In genomic region chr13:73469257-73469967, GRCm38 (mm10) we compare ENCODE assay signal across 8 mouse cellular contexts. TPM values are rescaled to one million over a fixed set of nuclear protein-coding genes. Genes with fewer than 3 reads are reported as not detected.
DNase-seq lines count a peak whose midpoint lies in the region; ATAC-seq and TF ChIP-seq lines count a peak whose summit lies in the region.

No protein-coding gene starts in this region.

- H3K27ac ChIP-seq in spleen, adult 2 months (ENCODE audit: insufficient read depth, low read length), result peak overlapping the region; percentile 65
- H3K27ac ChIP-seq in midbrain, embryonic 11.5 days (ENCODE audit: low read depth, low read length), result no peak overlapping the region
- no peak overlapping the region for H3K27ac ChIP-seq in kidney, adult 2 months (ENCODE audit: insufficient read depth, low read depth, low read length)

- H3K9me3 ChIP-seq in midbrain, embryonic 11.5 days (ENCODE audit: control insufficient read depth, low read length), result no peaks in the 10 kb centered on the region

- H3K9ac ChIP-seq in midbrain, embryonic 11.5 days (ENCODE audit: low read length), result peak overlapping the region; percentile 95; the same call in 1 of the 2 replicates

- no peak for ATAC-seq in cerebellum, adult (ENCODE audit: insufficient number of reproducible peaks, low FRiP score, low TSS enrichment)
- ATAC-seq in midbrain, embryonic 11.5 days (ENCODE audit: low FRiP score), result no peak

- TF ChIP-seq CTCF in spleen, adult 2 months (IDR thresholded peaks at IDR 0.05; ENCODE audit: extremely low read depth, insufficient read depth, insufficient read length, insufficient replicate concordance), result no peak
- TF ChIP-seq CTCF in kidney, adult 2 months (conservative IDR thresholded peaks at IDR 0.05; ENCODE audit: insufficient read depth, insufficient read length, low read depth, low read length), result no peak

- H3K36me3 ChIP-seq in spleen, adult 2 months (ENCODE audit: control insufficient read depth, insufficient read depth, low read length), result no peaks in the 10 kb centered on the region
- H3K36me3 ChIP-seq in midbrain, embryonic 11.5 days (ENCODE audit: control insufficient read depth, insufficient read depth, low read length), result no peaks in the 10 kb centered on the region
- no peaks in the 10 kb centered on the region for H3K36me3 ChIP-seq in kidney, adult 2 months (ENCODE audit: control insufficient read depth, insufficient read depth, low read length)

- no peak for TF ChIP-seq POLR2A in spleen, adult 2 months (IDR thresholded peaks at IDR 0.05; ENCODE audit: low read depth, low read length)
- TF ChIP-seq POLR2A in kidney, adult 2 months (IDR thresholded peaks at IDR 0.05; ENCODE audit: low read depth, low read length), result no peak

- 25% methylated on average over 9 of the region's 9 CpGs for WGBS in spleen, adult 2 months
- WGBS in midbrain, embryonic 11.5 days, result 70% methylated on average over 9 of the region's 9 CpGs
- WGBS in kidney, adult 2 months, result 52% methylated on average over 9 of the region's 9 CpGs

- no peaks in the 10 kb centered on the region for H3K27me3 ChIP-seq in spleen, adult 2 months (ENCODE audit: control insufficient read depth, insufficient read depth, low read length)
- H3K27me3 ChIP-seq in midbrain, embryonic 11.5 days (ENCODE audit: control insufficient read depth, insufficient read depth, low read length), result no peaks in the 10 kb centered on the region
- no peaks in the 10 kb centered on the region for H3K27me3 ChIP-seq in kidney, adult 2 months (replicated peaks; ENCODE audit: control insufficient read depth, insufficient read depth, low read length)

- H3K4me1 ChIP-seq in spleen, adult 2 months (ENCODE audit: control insufficient read depth, insufficient read depth, insufficient read length), result peaks cover 26% of the 10 kb centered on the region; the same call in 1 of the 2 replicates
- H3K4me1 ChIP-seq in midbrain, embryonic 11.5 days (ENCODE audit: control insufficient read depth, insufficient read depth, low read length), result peaks cover 17% of the 10 kb centered on the region
- no peaks in the 10 kb centered on the region for H3K4me1 ChIP-seq in kidney, adult 2 months (ENCODE audit: control insufficient read depth, insufficient read depth, low read length)

- H3K4me2 ChIP-seq in midbrain, embryonic 11.5 days, result peak overlapping the region; percentile 18

- H3K4me3 ChIP-seq in spleen, adult 2 months (ENCODE audit: extremely low read depth, insufficient read depth, insufficient read length), result no peak overlapping the region
- no peak overlapping the region for H3K4me3 ChIP-seq in midbrain, embryonic 11.5 days (ENCODE audit: low read depth, low read length)
- H3K4me3 ChIP-seq in kidney, adult 2 months (ENCODE audit: insufficient read depth, low read depth, low read length), result no peak overlapping the region

- peak; percentile 8 for DNase-seq in cerebellum, adult 8-10 months
- peak in 1 of 2 experiments; percentile 35 for DNase-seq in spleen, adult 2 months (ENCODE audit: low read depth in 1 of 2, low spot score in 2 of 2)
- DNase-seq in spleen, postnatal 14 days (ENCODE audit: low spot score in 2 of 2), result no peak
- DNase-seq in midbrain, embryonic 11.5 days (ENCODE audit: low spot score, missing footprints), result peak; percentile 62
- DNase-seq in urinary bladder, postnatal 14 days (ENCODE audit: low spot score), result no peak
- DNase-seq in frontal cortex, postnatal 14 days (ENCODE audit: low spot score in 2 of 2), result no peak
- DNase-seq in kidney, adult 2 months, result no peak

RNA-seq across cellular contexts. Expression of gene Lpcat1, which starts 2.4 kb away (rescaled TPM):
- 64.9 and 81.3 TPM in 2 replicates for polyA plus RNA-seq in spleen, adult 2 months (2012; rRNA removed)
- 52.0 and 53.5 TPM in 2 replicates for polyA plus RNA-seq in midbrain, embryonic 11.5 days (2014; fragmentation: Nextera tagmentation; extraction: Ambion mirVana)
- polyA plus RNA-seq in kidney, adult 2 months (2012; rRNA removed), result 14.2 and 16.0 TPM in 2 replicates

Comparison
In these comparisons a context has a peak if more than half of its experiments do, and no peak if none do; other contexts are left out.
1. DNase-seq: peak in cerebellum, adult 8-10 months (single experiment) and midbrain, embryonic 11.5 days (single experiment); none in spleen, postnatal 14 days (0 of 2), urinary bladder, postnatal 14 days (single experiment), frontal cortex, postnatal 14 days (0 of 2) and kidney, adult 2 months (single experiment).